Mouse (Mus musculus): ENCODE measurements around the gene Abca6.

Gene Abca6

GRCm38 (mm10) chr11:110196561-110197306, 54.8 kb downstream of the Abca6 start:
- no peak for DNase-seq (ENCODE audit: low spot score)

DNA sequence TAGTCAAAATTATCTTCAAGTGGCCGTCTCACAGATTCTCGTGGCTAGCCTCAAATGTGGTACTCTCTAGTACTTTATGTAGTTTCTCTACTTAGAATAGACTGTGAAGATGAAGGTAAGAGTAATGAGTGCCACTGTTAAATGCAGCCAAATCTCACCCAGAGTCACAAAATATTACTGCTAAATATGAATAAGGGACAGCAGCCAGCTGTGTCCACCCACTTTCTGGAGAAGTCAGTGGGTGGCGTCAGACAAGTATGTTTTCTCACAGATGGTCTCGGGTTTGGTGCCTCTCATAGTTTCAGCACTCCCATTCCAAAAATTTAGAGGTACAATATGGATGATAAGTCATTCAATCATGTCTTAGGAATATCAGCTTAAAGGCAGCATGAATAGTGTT, 56.3 kb downstream of the Abca6 start:
- no peak for DNase-seq (ENCODE audit: low spot score)

- peak; percentile 10 for DNase-seq (ENCODE audit: low spot score)
These were observed 80.4 kb downstream of the Abca6 start for GRCm38 (mm10) chr11:110171212-110171611.

DNA sequence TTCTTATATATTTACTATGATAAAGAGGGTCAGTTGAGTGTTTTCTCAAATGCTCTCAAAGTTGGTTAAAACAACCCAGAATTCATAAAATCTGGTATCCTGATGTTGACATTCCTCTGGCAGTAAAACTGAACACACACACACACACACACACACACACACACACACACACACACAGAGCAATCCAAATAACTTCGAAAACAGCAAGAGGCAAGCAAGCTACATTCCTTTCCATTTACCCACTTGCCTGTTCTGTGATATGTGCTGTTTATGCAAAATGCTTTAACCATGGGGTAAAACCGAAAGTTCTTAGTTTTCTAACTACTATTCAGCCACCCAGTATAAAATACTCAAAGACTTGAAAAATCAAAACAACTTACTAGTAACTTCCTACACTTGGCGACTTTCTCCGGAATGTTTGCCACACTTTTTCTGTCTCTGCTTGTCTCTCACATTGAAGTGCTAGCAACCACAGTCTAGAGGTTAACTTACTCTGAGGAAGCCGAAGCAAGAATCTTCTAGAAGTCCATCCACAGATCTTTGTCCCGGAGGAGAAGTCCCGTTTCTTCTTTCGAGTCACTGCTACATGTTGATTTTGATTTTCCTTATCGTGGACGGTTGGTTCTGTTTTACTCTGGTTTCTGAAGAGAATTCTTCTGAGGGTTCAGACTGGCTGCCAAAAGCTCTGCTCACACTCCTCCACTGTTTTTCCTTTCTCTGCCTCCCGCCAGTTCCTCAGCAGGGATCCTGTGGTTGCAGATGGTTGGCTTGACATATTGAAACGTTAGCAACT, 83.9 kb downstream of the Abca6 start, which contains the start of gene Abca9:
Abca9 (minus strand) TSS at position 738 of the 793 bp plus-strand sequence.
- DNase-seq (ENCODE audit: low spot score), result no peak

GRCm38 (mm10) chr11:110165822-110166221, 85.8 kb downstream of the Abca6 start:
- no peak for DNase-seq (ENCODE audit: low spot score)

DNA sequence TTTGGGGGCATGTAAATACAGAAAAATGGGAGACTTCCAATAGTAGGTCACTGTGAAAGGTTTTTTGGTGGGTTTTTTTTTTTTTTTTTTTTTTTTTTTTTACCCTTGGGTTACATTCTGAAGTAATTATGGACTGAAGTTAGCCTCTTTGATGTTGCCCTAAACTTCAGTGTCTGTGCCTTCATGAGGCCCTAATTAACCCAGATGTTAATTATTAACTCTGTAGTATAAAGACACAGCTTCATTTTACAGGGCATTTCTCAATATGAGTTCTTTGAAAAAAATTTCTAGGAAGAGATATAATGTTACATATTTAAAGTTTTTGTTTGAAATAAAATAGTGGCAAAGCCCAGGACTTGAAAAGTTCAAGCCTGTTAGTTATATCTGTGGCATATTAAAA, 86.2 kb downstream of the Abca6 start:
- DNase-seq (ENCODE audit: low spot score), result no peak

- DNase-seq (ENCODE audit: low spot score), result no peak
These were observed 94.5 kb downstream of the Abca6 start for GRCm38 (mm10) chr11:110157059-110157458.

GRCm38 (mm10) chr11:110155985-110156384, 95.6 kb downstream of the Abca6 start:
- DNase-seq (ENCODE audit: low spot score), result no peak

- DNase-seq (ENCODE audit: low spot score), result no peak
These were observed 103.9 kb downstream of the Abca6 start for GRCm38 (mm10) chr11:110147640-110148039.

GRCm38 (mm10) chr11:110145421-110145820, 106.2 kb downstream of the Abca6 start:
- DNase-seq (ENCODE audit: low spot score), result no peak

DNA sequence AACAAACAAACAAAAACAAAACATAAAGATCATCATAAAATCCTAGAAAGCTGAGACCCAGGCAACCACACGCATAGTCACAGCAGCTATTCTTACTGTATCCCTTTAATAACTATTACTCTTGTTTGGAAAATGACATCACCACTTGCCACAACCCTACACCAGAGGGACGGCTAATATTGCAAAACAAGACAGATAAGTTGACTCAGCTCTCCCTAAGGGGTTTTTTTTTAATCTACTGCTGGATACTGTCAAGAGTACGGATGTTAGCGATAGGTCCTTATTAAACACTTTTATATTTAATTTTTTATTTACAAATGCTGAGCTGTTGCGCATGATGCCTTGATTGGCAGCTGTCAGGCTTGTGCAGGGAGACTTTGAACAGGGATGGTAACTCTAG, 120.8 kb downstream of the Abca6 start:
- no peak for DNase-seq (ENCODE audit: low spot score)
